Mouse (Mus musculus): ENCODE measurements around the gene Spint2. TPM values are rescaled to one million over a fixed set of nuclear protein-coding genes. Genes with fewer than 3 reads are reported as not detected.

Spint2 gene
- total RNA-seq, 1 experiment, result 202 TPM

DNA sequence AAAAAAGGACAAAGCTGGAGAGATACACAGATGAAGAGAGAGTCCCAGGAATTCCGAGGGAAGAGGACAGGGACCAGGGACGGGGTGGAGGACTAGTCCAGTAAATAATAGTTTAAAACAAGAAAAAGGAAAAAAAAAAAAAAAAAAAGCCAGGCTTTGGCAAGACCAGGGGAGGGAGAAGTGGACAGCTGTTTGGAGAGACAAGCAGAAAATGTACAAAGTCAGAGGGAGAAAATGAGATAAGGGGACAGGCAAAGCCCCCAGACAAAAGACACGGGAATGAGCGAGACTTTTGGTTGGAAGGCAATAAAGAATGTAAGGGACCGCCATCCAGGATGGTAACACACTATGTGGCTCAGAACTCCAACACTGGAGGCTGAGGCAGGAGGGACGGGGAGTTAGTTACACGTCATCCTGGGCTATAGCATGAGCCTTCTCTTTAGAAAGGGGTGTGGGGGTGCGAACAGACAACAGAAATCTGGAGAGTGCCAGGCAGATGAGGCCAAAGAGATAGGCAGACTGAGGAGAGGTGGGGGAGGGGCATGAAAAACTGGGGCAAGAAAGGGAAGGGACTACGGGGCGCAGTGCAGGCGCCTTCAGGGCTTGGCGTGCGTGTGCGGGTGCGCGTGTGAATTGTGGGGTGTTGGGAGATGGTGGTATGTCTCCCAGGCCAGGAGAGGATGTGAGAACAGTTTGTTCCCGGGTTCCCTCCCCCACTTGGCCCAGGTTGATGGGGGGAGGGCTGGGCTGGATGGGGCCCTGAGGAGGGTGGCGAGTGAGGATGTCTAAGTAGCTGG is 36.6 kb upstream of the Spint2 start:
- H3K4me1 ChIP-seq (ENCODE audit: control insufficient read depth in 2 of 2, insufficient read depth in 2 of 2, low read length in 2 of 2, poor library complexity in 1 of 2), result peaks cover 16 to 59% of the 10 kb centered on the region in 2 experiments
- DNase-seq (ENCODE audit: low read depth, low spot score), result no peak
- H3K4me3 ChIP-seq (ENCODE audit: insufficient read depth in 1 of 2, low read depth in 1 of 2, low read length in 2 of 2, poor library complexity in 1 of 2, severe bottlenecking in 1 of 2), result peak overlapping the region; percentile 20 to 43; a peak in 3 of 4 replicates
- peak overlapping the region; percentile 59; the same call in 1 of the 2 replicates for H3K27ac ChIP-seq (ENCODE audit: insufficient read depth, low read depth, low read length, poor library complexity, severe bottlenecking)
- in situ Hi-C loops (cut with MboI; ENCODE audit: low sequenced_read_pairs in 2 of 2, unreplicated experiment in 2 of 2), result no loop called here
- peak overlapping the region; percentile 59; the same call in 1 of the 2 replicates for H3K9ac ChIP-seq (ENCODE audit: insufficient read depth, low read depth, low read length, poor library complexity, severe bottlenecking)
- no peaks in the 10 kb centered on the region for H3K9me3 ChIP-seq (ENCODE audit: control insufficient read depth, insufficient read depth, low read depth, low read length)
- TF ChIP-seq HCFC1 (IDR thresholded peaks at IDR 0.05; ENCODE audit: borderline replicate concordance, insufficient read depth, low read length) (no peak), MAFK (IDR thresholded peaks at IDR 0.05; ENCODE audit: insufficient read depth, low read depth, low read length) (no peak), ZC3H11A (IDR thresholded peaks at IDR 0.05; ENCODE audit: borderline replicate concordance, low read depth, low read length) (no peak), CHD2 (IDR thresholded peaks at IDR 0.05; ENCODE audit: low read depth, low read length) (no peak), ZNF384 (IDR thresholded peaks at IDR 0.05; ENCODE audit: low read depth, low read length) (no peak)
- H3K36me3 ChIP-seq (ENCODE audit: control insufficient read depth, insufficient read depth, low read length, poor library complexity, severe bottlenecking), result 0 out of 2 replicates have a peak, but pooled peaks cover 3% of the 10 kb centered on the region

DNA sequence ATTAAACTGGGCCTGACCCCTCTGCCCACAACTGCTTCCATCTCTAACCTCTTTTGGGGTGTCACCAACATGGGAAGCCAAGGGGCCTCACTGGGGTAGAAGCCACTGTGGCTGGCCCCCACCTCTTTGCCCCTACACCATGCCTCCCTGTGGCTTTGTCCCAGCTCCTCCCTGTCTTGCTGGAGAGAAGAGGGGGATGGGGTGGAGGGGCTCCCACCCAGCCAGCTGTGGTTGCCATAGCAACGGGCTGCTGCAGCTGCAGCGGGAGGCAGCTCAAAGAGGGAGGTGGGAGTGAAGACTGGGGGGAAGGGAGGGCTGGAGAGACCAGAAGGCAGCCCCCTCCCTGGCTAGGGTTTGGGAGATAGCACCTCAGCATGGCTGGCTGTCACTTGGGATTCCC is 35.8 kb upstream of the Spint2 start:
- no peak for DNase-seq (ENCODE audit: low read depth, low spot score)
- TF ChIP-seq ZNF384 (IDR thresholded peaks at IDR 0.05; ENCODE audit: low read depth, low read length) (no peak), CHD2 (IDR thresholded peaks at IDR 0.05; ENCODE audit: low read depth, low read length) (no peak), ZC3H11A (IDR thresholded peaks at IDR 0.05; ENCODE audit: borderline replicate concordance, low read depth, low read length) (no peak), MAFK (IDR thresholded peaks at IDR 0.05; ENCODE audit: insufficient read depth, low read depth, low read length) (no peak), HCFC1 (IDR thresholded peaks at IDR 0.05; ENCODE audit: borderline replicate concordance, insufficient read depth, low read length) (no peak)
- H3K9ac ChIP-seq (ENCODE audit: insufficient read depth, low read depth, low read length, poor library complexity, severe bottlenecking), result peak overlapping the region; percentile 49; the same call in 1 of the 2 replicates
- no peaks in the 10 kb centered on the region for H3K9me3 ChIP-seq (ENCODE audit: control insufficient read depth, insufficient read depth, low read depth, low read length)
- H3K27ac ChIP-seq (ENCODE audit: insufficient read depth, low read depth, low read length, poor library complexity, severe bottlenecking), result peak overlapping the region; percentile 79
- in situ Hi-C loops (cut with MboI; ENCODE audit: low sequenced_read_pairs in 2 of 2, unreplicated experiment in 2 of 2), result no loop called here
- 0 out of 2 replicates have a peak, but pooled peaks cover 3% of the 10 kb centered on the region for H3K36me3 ChIP-seq (ENCODE audit: control insufficient read depth, insufficient read depth, low read length, poor library complexity, severe bottlenecking)
- peaks cover 16 to 64% of the 10 kb centered on the region in 2 experiments for H3K4me1 ChIP-seq (ENCODE audit: control insufficient read depth in 2 of 2, insufficient read depth in 2 of 2, low read length in 2 of 2, poor library complexity in 1 of 2)
- H3K4me3 ChIP-seq (ENCODE audit: insufficient read depth in 1 of 2, low read depth in 1 of 2, low read length in 2 of 2, poor library complexity in 1 of 2, severe bottlenecking in 1 of 2), result peak overlapping the region in 1 of 2 experiments; percentile 22; a peak in 2 of 4 replicates

DNA sequence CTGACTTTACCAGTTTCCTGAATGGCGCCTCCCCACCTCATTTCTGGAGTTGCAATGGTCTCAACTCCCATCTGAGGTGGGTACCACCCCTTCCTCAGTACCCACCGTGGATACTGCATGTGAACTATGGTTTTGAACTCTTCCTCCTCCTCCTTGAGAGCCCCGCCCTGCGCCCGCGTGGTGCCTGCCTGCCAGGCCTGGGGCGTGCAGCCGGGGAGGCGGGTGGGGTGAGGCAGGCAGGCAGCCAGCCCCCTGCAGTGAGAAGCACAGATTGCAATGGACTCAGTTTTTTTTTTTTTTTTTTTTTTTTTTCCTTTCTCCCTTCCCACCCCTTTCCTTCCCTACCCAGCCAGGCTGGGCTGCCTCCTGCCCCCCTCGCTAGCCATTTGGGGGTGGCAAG is 35.3 kb upstream of the Spint2 start:
- H3K27ac ChIP-seq (ENCODE audit: insufficient read depth, low read depth, low read length, poor library complexity, severe bottlenecking), result peak overlapping the region; percentile 79
- no peaks in the 10 kb centered on the region for H3K9me3 ChIP-seq (ENCODE audit: control insufficient read depth, insufficient read depth, low read depth, low read length)
- H3K9ac ChIP-seq (ENCODE audit: insufficient read depth, low read depth, low read length, poor library complexity, severe bottlenecking), result peak overlapping the region; percentile 49; the same call in 1 of the 2 replicates
- H3K4me1 ChIP-seq (ENCODE audit: control insufficient read depth in 2 of 2, insufficient read depth in 2 of 2, low read length in 2 of 2, poor library complexity in 1 of 2), result peaks cover 16 to 65% of the 10 kb centered on the region in 2 experiments
- 0 out of 4 replicates have a peak overlapping the region, but pooled peaks of 1 of the 2 experiments have one; percentile 22 for H3K4me3 ChIP-seq (ENCODE audit: insufficient read depth in 1 of 2, low read depth in 1 of 2, low read length in 2 of 2, poor library complexity in 1 of 2, severe bottlenecking in 1 of 2)
- 0 out of 2 replicates have a peak, but pooled peaks cover 3% of the 10 kb centered on the region for H3K36me3 ChIP-seq (ENCODE audit: control insufficient read depth, insufficient read depth, low read length, poor library complexity, severe bottlenecking)
- in situ Hi-C loops (cut with MboI; ENCODE audit: low sequenced_read_pairs in 2 of 2, unreplicated experiment in 2 of 2), result no loop called here
- TF ChIP-seq MAFK (IDR thresholded peaks at IDR 0.05; ENCODE audit: insufficient read depth, low read depth, low read length) (no peak), ZNF384 (IDR thresholded peaks at IDR 0.05; ENCODE audit: low read depth, low read length) (peak; percentile 96)
- DNase-seq (ENCODE audit: low read depth, low spot score), result no peak

DNA sequence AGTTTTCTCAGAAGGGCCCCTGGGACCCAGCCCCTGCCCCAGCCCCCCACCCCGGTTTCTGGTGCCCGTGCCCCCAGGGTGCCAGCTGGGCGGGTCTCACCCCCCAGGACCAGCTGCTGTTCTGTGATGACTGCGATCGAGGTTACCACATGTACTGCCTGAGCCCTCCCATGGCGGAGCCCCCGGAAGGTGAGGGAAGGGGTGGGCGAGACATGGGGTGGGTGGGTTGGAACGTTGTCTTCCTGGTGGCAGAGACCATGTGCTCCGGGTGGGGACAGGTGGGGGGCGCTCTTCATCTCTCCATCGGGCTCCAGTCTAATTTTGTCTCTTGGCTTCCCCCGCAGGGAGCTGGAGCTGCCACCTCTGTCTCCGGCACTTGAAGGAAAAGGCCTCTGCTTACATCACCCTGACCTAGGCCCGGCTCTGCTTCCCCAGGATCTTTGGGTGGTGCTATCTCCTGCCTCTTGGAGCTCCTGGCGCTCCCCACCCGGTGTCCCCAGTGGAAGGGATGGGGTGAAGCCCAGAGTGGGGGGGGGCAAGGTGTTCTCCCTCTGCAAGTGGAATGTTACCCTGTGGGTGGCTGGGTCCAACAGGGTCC is 34.5 kb upstream of the Spint2 start:
- TF ChIP-seq MAFK (IDR thresholded peaks at IDR 0.05; ENCODE audit: insufficient read depth, low read depth, low read length) (no peak), CHD2 (IDR thresholded peaks at IDR 0.05; ENCODE audit: low read depth, low read length) (no peak), ZC3H11A (IDR thresholded peaks at IDR 0.05; ENCODE audit: borderline replicate concordance, low read depth, low read length) (no peak), HCFC1 (IDR thresholded peaks at IDR 0.05; ENCODE audit: borderline replicate concordance, insufficient read depth, low read length) (no peak), ZNF384 (IDR thresholded peaks at IDR 0.05; ENCODE audit: low read depth, low read length) (no peak)
- in situ Hi-C loops (cut with MboI; ENCODE audit: low sequenced_read_pairs in 2 of 2, unreplicated experiment in 2 of 2), result no loop called here
- 0 out of 2 replicates have a peak, but pooled peaks cover 3% of the 10 kb centered on the region for H3K36me3 ChIP-seq (ENCODE audit: control insufficient read depth, insufficient read depth, low read length, poor library complexity, severe bottlenecking)
- no peak for DNase-seq (ENCODE audit: low read depth, low spot score)
- H3K4me1 ChIP-seq (ENCODE audit: control insufficient read depth in 2 of 2, insufficient read depth in 2 of 2, low read length in 2 of 2, poor library complexity in 1 of 2), result peaks cover 16 to 65% of the 10 kb centered on the region in 2 experiments
- peak overlapping the region; percentile 34; the same call in 1 of the 2 replicates for H3K9ac ChIP-seq (ENCODE audit: insufficient read depth, low read depth, low read length, poor library complexity, severe bottlenecking)
- no peak overlapping the region for H3K4me3 ChIP-seq (ENCODE audit: insufficient read depth in 1 of 2, low read depth in 1 of 2, low read length in 2 of 2, poor library complexity in 1 of 2, severe bottlenecking in 1 of 2)
- H3K27ac ChIP-seq (ENCODE audit: insufficient read depth, low read depth, low read length, poor library complexity, severe bottlenecking), result peak overlapping the region; percentile 14; the same call in 1 of the 2 replicates
- no peaks in the 10 kb centered on the region for H3K9me3 ChIP-seq (ENCODE audit: control insufficient read depth, insufficient read depth, low read depth, low read length)

Data from ES-E14 (cell line).